Mouse (Mus musculus) left cerebral cortex, adult 9 months (tissue): ENCODE results near the gene Ak6.

Source experiments
- DNase-seq, 2 experiments: peaks; one replicate each; pipeline ENCODE4 v3.0.0; 2022; ENCODE audit warnings: low spot score in 2 of 2

Gene Ak6

GRCm38 (mm10) chr13:100669291-100670022 is 18.7 kb downstream of the Ak6 start, which contains the start of gene Ccdc125:
TSS of gene Ccdc125 (plus strand) at chr13:100669717.
- DNase-seq: no peak

DNA sequence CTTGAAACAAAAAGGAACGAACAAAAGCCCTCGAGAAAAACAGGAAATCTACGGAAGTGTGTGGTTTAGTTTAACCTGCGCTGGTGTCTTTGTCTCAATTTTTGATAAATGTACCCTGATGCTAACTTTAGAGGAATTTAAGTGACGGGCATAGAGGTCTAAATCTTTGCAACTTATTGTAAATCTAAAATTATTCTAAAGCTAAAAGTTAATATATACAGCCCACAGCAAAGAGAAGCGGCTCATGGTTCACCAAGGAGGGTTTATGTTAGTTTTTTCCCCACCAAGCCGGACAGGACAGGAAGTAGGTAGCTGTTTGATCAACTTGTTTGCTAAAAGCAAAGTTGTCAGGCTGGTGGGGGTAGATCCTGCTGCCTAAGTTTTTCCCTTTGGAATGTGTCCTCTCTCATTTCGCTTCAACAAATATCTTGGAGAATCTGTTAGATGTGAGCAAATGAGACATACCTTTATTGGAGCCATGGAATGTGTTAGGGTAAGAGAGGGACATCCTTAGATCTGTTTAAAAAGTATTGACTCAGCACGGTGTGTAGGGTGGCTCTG is 19.5 kb downstream of the Ak6 start:
- no peak for DNase-seq

GRCm38 (mm10) chr13:100675936-100676635 is 25.3 kb downstream of the Ak6 start:
- DNase-seq: no peak

DNA sequence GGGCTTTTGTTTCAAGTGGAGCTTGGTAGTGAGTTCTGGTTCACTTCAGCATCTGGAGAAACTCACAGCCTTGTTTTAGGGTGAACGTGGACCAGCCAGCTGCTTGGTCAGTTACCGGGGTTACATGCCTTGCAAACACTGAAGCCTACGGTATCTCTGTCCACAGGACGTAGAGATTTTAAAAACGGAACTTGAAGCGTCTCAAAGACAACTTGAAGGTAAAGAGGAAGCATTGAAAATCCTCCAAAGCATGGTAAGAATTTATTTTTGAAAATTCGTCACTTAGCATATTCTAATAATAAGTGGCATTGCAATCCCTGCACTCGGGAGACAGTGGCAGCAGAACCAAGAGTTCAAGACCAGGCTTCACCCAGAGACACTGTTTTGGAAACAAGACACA is 30.8 kb downstream of the Ak6 start:
- no peak for DNase-seq

GRCm38 (mm10) chr13:100682837-100683236 is 32.1 kb downstream of the Ak6 start:
- no peak for DNase-seq

GRCm38 (mm10) chr13:100684355-100684754 is 33.6 kb downstream of the Ak6 start:
- DNase-seq: no peak

DNA sequence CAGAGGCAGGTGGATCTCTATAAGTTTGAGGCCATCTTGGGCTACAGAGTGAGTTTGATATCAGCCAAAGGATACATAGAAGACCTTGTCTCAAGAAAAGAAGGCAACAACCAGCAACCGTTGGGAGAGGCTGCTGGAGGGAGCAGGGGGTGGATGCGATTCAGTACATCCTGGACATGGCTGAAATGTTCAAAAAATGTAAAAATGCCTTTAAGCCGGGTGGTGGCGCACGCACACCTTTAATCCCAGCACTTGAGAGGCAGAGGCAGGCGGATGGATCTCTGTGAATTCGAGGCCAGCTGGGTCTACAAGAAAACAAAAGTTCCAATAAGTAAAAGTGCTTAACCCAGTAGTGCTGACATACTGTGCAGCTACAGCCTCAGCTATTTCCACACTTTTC is 36.7 kb downstream of the Ak6 start:
- DNase-seq: no peak

GRCm38 (mm10) chr13:100697541-100697940 is 46.8 kb downstream of the Ak6 start:
- DNase-seq: no peak

DNA sequence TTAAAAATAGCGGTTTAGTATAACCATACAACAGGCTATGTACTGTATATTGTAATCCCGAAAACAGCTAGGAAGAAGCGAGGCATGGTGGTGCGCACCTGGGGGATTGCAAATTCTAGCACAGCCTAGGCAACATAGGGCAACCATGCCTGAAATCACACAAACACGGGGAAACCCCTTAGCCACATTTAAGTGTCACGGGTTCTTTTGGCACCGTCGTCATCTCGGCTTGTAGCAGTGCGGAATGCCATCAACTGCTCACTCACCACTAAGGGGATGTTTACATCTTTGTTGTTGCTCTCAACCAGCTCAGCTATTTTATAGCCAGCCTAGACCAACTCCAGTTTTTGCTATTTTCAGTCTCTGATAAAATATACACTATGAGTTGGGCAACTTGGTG is 48.1 kb downstream of the Ak6 start:
- no peak for DNase-seq

DNA sequence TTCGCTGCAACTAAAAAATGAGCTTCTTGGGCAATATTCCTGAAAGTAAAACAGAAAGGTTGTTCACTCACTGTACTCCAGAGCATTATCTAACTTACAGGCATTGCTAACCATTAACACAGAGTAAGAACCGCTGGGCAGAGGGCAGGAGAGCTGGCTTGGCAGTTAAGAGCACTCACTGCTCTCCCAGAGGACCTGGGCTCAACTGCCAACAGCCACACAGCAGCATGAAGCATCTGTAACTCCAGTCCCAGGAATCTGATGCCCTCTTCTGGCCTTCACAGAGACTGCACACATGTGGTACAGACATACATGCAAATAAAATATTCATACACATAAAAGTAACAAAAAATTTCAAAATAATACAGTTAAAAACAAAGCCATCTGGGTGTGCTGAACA is 52.7 kb downstream of the Ak6 start:
- DNase-seq: no peak

DNA sequence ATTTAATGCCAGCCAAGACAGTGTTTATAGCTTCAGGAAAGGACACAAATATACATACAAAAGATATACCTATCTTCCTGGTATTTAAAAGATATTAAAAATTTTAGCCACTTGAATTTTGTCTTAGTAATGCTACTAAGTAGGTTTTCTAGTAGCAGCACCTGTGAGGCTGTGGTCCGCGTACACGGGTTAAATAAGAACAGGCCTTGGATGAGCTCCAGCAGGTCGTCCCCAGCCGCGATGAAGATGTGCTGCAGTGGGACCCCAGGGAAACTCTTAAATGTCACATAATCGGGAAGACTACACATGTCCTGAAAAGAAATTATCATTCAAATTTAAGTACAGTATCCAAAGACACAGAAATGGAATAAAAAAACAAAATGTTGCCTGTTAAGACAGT is 55.4 kb downstream of the Ak6 start:
- no peak for DNase-seq

- no peak for DNase-seq
Measured at GRCm38 (mm10) chr13:100715467-100715866, 64.7 kb downstream of the Ak6 start.
